Mouse (Mus musculus) spleen, adult 12 weeks (tissue): ENCODE data around the gene BC005537.
A peak's percentile ranks its signal among the peaks of the same experiment; 100 is the strongest.
"Not testable (repeated sequence)": the region's sequence is repeated elsewhere in the genome, so short reads cannot be mapped to it uniquely, and the experiment has no call there.

ENCODE experiments used
- DNase-seq: peaks from one replicate; pipeline ENCODE4 v3.0.0; 2022; ENCODE audit warnings: low spot score

The BC005537 gene

GRCm38 (mm10) chr13:24799925-24800673, 1.4 kb upstream of the BC005537 start:
- DNase-seq, result peak; percentile 54

- peak; percentile 96 for DNase-seq
These were observed 666 bp upstream of the BC005537 start for GRCm38 (mm10) chr13:24800674-24801307.

GRCm38 (mm10) chr13:24802131-24802691, 754 bp downstream of the BC005537 start:
- peak; percentile 46 for DNase-seq

- DNase-seq, result no peak
These were observed 1.7 kb downstream of the BC005537 start for GRCm38 (mm10) chr13:24803196-24803595.

GRCm38 (mm10) chr13:24806079-24806478, 4.6 kb downstream of the BC005537 start:
- DNase-seq, result no peak

- DNase-seq, result no peak
These were observed 11.1 kb downstream of the BC005537 start for GRCm38 (mm10) chr13:24812521-24812920.

GRCm38 (mm10) chr13:24814616-24815015, 13.2 kb downstream of the BC005537 start:
- no peak for DNase-seq

- no peak for DNase-seq
These were observed 15.0 kb downstream of the BC005537 start for GRCm38 (mm10) chr13:24816125-24817092.

GRCm38 (mm10) chr13:24819931-24820330, 18.5 kb downstream of the BC005537 start:
- DNase-seq, result no peak

DNA sequence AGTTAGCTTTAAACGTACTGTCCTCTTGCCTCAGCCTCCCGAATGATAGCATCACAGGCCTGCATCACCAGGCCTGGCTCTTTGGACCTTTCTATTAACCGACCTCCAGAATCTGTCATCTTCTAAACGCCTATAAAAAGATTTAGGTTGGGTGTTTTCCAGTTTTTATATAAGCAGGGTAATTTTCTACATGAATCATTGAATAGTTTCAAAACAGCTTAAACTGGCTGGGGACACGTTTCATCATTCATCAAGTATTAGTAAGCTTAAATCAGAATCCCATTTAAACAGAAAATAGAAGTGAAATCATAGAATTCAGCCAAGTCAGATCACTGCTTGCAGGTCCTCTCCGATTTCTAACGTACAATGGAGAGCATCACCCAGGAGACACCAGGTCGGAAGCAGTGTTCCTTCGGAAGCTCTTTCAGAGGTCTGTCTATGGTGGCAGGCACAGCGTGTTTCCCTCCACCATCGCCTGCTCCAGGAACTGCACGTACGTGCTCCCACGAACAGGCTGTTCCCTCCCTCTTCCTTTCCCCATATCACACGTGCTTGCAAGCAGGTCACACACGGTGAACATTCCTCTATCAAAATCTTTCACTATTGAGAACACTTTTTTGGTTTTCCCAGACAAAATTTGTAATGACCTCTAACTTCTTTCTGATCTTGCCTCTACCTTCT, 21.3 kb downstream of the BC005537 start:
- DNase-seq, result no peak

- DNase-seq, result no peak
These were observed 23.2 kb downstream of the BC005537 start for GRCm38 (mm10) chr13:24824647-24825046.

- no peak for DNase-seq
These were observed 24.1 kb downstream of the BC005537 start for GRCm38 (mm10) chr13:24825587-24825986.

- DNase-seq, result no peak
These were observed 24.7 kb downstream of the BC005537 start for GRCm38 (mm10) chr13:24826116-24826515.

- DNase-seq, result no peak
These were observed 29.4 kb downstream of the BC005537 start for GRCm38 (mm10) chr13:24830756-24831352.

GRCm38 (mm10) chr13:24831353-24832130, 30.1 kb downstream of the BC005537 start, which contains the start of the genes Acot13 and Tdp2:
Gene Acot13, minus strand, starts transcription at chr13:24831540.
Gene Tdp2, plus strand, starts transcription at chr13:24831679.
- DNase-seq, result peak; percentile 88

DNA sequence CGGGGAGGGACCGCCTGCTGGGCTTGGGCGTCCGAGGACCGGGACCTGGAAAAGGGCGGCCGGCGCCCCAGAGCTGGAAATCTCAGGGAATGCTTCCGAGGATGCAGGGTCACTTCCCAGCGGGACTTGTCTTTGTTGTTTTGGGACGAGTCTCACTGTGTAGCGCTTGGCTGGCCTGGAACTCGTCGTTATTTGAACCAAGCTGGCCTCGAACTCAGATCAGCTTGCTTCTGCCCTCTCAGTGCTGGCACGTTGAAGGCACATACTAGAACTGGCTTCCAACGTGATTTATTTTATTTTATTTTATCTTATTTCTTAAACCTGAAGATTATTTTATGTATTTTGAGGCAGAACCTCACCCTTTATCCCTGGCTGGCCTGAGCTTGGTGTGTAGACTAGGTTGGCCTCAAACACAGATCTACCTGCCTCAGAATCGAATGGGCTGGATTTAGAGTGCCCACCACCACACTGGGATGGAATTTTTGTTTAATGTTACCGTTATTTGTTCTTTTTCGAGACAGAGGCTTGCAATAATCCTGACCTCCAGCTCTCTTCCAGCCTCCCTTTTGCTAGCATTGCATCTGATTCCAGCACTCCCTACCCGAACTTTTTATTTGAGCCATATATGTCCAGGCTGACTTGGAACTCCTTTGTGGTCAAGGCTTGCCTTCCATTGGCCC, 30.8 kb downstream of the BC005537 start:
- DNase-seq, result no peak

DNA sequence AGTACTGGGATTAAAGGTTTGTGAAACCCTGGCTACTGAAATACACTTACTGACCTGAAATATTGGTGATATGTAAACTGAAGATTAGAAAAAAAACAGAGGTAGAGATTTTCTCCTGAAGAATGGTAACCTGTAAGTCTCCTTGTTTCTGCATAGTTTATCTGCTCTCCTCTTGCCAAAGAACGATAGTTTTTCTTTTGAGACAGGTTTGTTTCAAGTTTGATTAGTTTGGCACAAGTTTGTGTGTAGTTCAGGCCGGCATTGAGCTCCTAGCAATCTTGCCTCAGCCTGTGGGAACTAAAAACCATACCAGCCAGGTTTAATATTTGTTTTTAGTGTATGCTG, 31.3 kb downstream of the BC005537 start:
- no peak for DNase-seq

DNA sequence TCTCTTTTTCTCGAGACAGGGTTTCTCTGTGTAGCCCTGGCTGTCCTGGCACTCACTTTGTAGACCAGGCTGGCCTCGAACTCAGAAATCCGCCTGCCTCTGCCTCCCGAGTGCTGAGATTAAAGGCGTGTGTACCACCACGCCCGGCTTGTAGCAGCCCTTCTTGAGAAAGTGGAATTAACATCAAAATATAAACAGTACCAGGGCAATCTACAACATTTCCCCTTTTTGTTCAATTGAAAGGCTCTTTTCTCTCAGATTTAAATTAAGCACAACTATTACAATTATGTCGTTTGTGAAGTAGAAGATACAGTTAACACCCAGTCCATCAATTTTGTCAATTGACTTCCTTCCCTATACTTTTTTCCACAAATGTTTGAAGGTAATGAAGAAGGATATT, 36.3 kb downstream of the BC005537 start:
- not testable (repeated sequence) for DNase-seq

- DNase-seq, result no peak
These were observed 38.4 kb downstream of the BC005537 start for GRCm38 (mm10) chr13:24839831-24840230.

- DNase-seq, result no peak
These were observed 40.2 kb downstream of the BC005537 start for GRCm38 (mm10) chr13:24841702-24842101.
